Mouse (Mus musculus): ENCODE data around the gene Atp6v1b1.

DNA sequence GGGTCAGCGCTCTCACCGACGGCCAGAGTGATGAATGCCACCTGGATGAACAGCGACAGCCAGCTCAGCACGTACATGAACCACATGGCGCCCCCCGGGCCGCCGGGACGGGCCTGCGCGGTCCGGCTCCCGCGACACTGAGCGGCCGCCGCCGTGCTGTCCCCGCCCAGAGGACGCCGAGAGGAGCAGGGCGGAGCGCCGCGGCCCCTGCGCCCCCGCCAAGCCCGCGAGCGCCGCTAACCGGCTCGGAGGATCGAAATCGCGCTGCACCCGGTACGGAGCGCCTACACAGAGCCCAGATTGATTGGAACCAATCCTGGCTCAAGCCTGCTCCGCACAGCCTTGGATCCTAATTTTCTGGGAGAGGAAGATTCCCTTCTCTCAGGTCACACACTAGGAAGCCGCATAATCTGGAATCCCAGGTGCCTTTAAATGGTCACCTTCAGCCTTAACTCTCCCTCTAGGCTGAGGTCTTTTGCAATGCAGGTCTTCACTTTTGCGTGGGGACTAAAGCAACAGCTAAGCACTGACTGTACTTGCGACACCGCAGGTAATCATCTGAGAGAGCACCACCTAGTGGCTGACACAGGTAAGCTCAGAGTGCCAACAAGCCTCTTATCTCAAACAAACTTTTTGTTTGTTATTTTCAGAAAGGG, 33.0 kb downstream of the Atp6v1b1 start, which contains the start of gene Tex261:
- peak; percentile 98 for TF ChIP-seq POLR2A (IDR thresholded peaks at IDR 0.05; ENCODE audit: insufficient read length, low read depth)
- TF ChIP-seq E2F4 (IDR thresholded peaks at IDR 0.05; ENCODE audit: insufficient read depth): no peak
- peak; percentile 72; the same call in 1 of the 2 replicates for TF ChIP-seq CEBPB (IDR thresholded peaks at IDR 0.05; ENCODE audit: insufficient read depth, poor library complexity, severe bottlenecking)
- no peak for TF ChIP-seq USF1 (IDR thresholded peaks at IDR 0.05; ENCODE audit: low read depth)
- TF ChIP-seq MAX (IDR thresholded peaks at IDR 0.05; ENCODE audit: low read depth): no peak
- no peak for TF ChIP-seq TCF12 (IDR thresholded peaks at IDR 0.05; ENCODE audit: insufficient read depth, poor library complexity, severe bottlenecking)
- TF ChIP-seq SRF (IDR thresholded peaks at IDR 0.05; ENCODE audit: control insufficient read depth, insufficient read length, low read depth): no peak
- TF ChIP-seq TCF3 (IDR thresholded peaks at IDR 0.05; ENCODE audit: insufficient read length, low read depth): no peak
- TF ChIP-seq POLR2AphosphoS2 (IDR thresholded peaks at IDR 0.05; ENCODE audit: insufficient read length, low read depth): peak; percentile 95
- TF ChIP-seq MYOG (IDR thresholded peaks at IDR 0.05; ENCODE audit: control insufficient read depth in 1 of 3, insufficient read depth in 1 of 3, insufficient read length in 2 of 3, low read depth in 2 of 3): no peak
